Comparison of ENCODE assay signal across 24 mouse cellular contexts in the genomic region with DNA sequence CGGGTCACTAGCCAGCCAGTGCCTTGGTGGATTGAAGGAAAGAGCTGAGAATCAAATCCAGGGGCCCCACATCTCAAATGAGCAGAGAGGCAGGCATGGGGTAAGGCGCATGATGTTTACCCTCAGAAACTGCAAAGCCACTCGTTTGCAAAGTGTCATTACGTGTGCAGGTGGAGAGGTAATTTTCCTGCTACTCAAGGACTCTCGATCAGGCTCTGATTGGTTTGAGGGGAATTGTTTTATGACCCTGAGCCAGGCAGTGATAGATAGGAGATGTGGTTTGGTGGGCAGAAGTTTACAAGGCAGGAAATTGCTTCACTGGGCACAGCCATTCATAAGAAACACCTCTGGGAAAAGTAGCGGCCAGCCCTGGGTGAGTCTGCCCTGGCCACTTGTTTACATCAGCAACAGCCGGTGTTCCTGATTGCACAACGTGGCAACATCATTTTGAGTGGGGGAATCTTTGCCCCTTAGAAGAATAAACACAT. TPM values are rescaled to one million over a fixed set of nuclear protein-coding genes. Genes with fewer than 3 reads are reported as not detected.
DNase-seq lines count a peak whose midpoint lies in the region; ATAC-seq and TF ChIP-seq lines count a peak whose summit lies in the region.
"Had no signal": no experiment of that assay in that cellular context is flagged by ENCODE, and none has a peak within 500 bp of the region (broad histone marks: within the 10 kb centered on the region; RNA-seq: fewer than 3 reads in every experiment).

No protein-coding gene starts in this region.

- peak; percentile 85 for ATAC-seq in intestine, postnatal 0 days
- no peak for ATAC-seq in forebrain, embryonic 11.5 days (replicated peaks; ENCODE audit: low FRiP score)
- ATAC-seq in forebrain, embryonic 13.5 days = no peak
- ATAC-seq: activated CD4-positive, CD25-positive, alpha-beta regulatory T cell, adult 4 months; inflammation-experienced regulatory T-cells, adult 6 months had no signal

- peak; percentile 32 to 47 for DNase-seq in kidney, postnatal 4 days
- DNase-seq in kidney, postnatal 10 days = no peak
- DNase-seq in 416B (ENCODE audit: low read depth) (peak; percentile 66), NIH3T3 (ENCODE audit: low read depth) (peak; percentile 22)
- no peak for DNase-seq in forebrain, embryonic 11.5 days (ENCODE audit: low spot score)
- DNase-seq in thymus, postnatal 36 days = no peak
- DNase-seq: adrenal gland, postnatal 25 days; cerebellum, adult 11-12 months; cerebellum, postnatal 25 days; heart, adult 11 months; heart, postnatal 14 days; midbrain, embryonic 14.5 days; spleen, adult 18-20 months; thymus, postnatal 25 days had no signal

- peak overlapping the region; percentile 3; the same call in 1 of the 2 replicates for H3K27ac ChIP-seq in intestine, postnatal 0 days (ENCODE audit: low read depth, low read length)
- no peak overlapping the region for H3K27ac ChIP-seq in forebrain, embryonic 11.5 days (ENCODE audit: low read depth, low read length)
- no peak overlapping the region for H3K27ac ChIP-seq in forebrain, embryonic 13.5 days
- H3K27ac ChIP-seq: embryonic facial prominence, embryonic 15.5 days; hindbrain, embryonic 12.5 days; limb, embryonic 10.5 days; liver, embryonic 14.5 days had no signal

- no peak overlapping the region for H3K4me3 ChIP-seq in intestine, postnatal 0 days (ENCODE audit: low read depth, low read length)
- no peak overlapping the region for H3K4me3 ChIP-seq in forebrain, embryonic 11.5 days (ENCODE audit: low read depth, low read length)
- no peak overlapping the region for H3K4me3 ChIP-seq in forebrain, embryonic 13.5 days
- H3K4me3 ChIP-seq: embryonic facial prominence, embryonic 15.5 days; heart, embryonic 12.5 days; hindbrain, embryonic 12.5 days; limb, embryonic 10.5 days; megakaryocyte, embryonic 14.5 days had no signal

- H3K4me1 ChIP-seq in intestine, postnatal 0 days (replicated peaks; ENCODE audit: control insufficient read depth, insufficient read depth, low read length) = no peaks in the 10 kb centered on the region
- H3K4me1 ChIP-seq in forebrain, embryonic 11.5 days (replicated peaks; ENCODE audit: control insufficient read depth, insufficient read depth, low read length) = no peaks in the 10 kb centered on the region
- no peaks in the 10 kb centered on the region for H3K4me1 ChIP-seq in forebrain, embryonic 13.5 days
- H3K4me1 ChIP-seq: embryonic facial prominence, embryonic 15.5 days; hindbrain, embryonic 12.5 days; megakaryocyte, embryonic 14.5 days had no signal

- H3K9ac ChIP-seq in intestine, postnatal 0 days (ENCODE audit: low read depth, low read length) = no peak overlapping the region
- no peak overlapping the region for H3K9ac ChIP-seq in forebrain, embryonic 11.5 days (ENCODE audit: low read length)
- H3K9ac ChIP-seq in forebrain, embryonic 13.5 days = no peak overlapping the region
- H3K9ac ChIP-seq: embryonic facial prominence, embryonic 15.5 days; heart, embryonic 12.5 days; hindbrain, embryonic 12.5 days; liver, embryonic 14.5 days had no signal

- H3K27me3 ChIP-seq in intestine, postnatal 0 days (replicated peaks; ENCODE audit: control insufficient read depth, insufficient read depth, low read length) = no peaks in the 10 kb centered on the region
- no peaks in the 10 kb centered on the region for H3K27me3 ChIP-seq in forebrain, embryonic 11.5 days (ENCODE audit: control insufficient read depth, insufficient read depth, low read length)
- H3K27me3 ChIP-seq in forebrain, embryonic 13.5 days = no peaks in the 10 kb centered on the region
- H3K27me3 ChIP-seq: embryonic facial prominence, embryonic 15.5 days; hindbrain, embryonic 12.5 days had no signal

- no peak for TF ChIP-seq CTCF in intestine, postnatal 0 days (IDR thresholded peaks at IDR 0.05; ENCODE audit: low read depth)

- no peaks in the 10 kb centered on the region for H3K36me3 ChIP-seq in intestine, postnatal 0 days (ENCODE audit: control insufficient read depth, insufficient read depth)
- no peaks in the 10 kb centered on the region for H3K36me3 ChIP-seq in forebrain, embryonic 11.5 days (ENCODE audit: control insufficient read depth, insufficient read depth, low read length)
- H3K36me3 ChIP-seq in forebrain, embryonic 13.5 days (ENCODE audit: poor library complexity, severe bottlenecking) = no peaks in the 10 kb centered on the region
- H3K36me3 ChIP-seq: embryonic facial prominence, embryonic 15.5 days; heart, embryonic 12.5 days; hindbrain, embryonic 12.5 days; limb, embryonic 10.5 days had no signal

- H3K9me3 ChIP-seq in intestine, postnatal 0 days (ENCODE audit: control insufficient read depth) = no peaks in the 10 kb centered on the region
- no peaks in the 10 kb centered on the region for H3K9me3 ChIP-seq in forebrain, embryonic 11.5 days (ENCODE audit: control insufficient read depth, low read length)
- no peaks in the 10 kb centered on the region for H3K9me3 ChIP-seq in forebrain, embryonic 13.5 days (replicated peaks)
- H3K9me3 ChIP-seq: embryonic facial prominence, embryonic 15.5 days; heart, embryonic 12.5 days; hindbrain, embryonic 12.5 days; limb, embryonic 10.5 days had no signal

- H3K4me2 ChIP-seq in intestine, postnatal 0 days (replicated peaks; ENCODE audit: low read depth) = no peak overlapping the region; the same call in 1 of the 2 replicates
- no peak overlapping the region for H3K4me2 ChIP-seq in forebrain, embryonic 11.5 days (ENCODE audit: low read depth, low read length, severe bottlenecking)
- H3K4me2 ChIP-seq in forebrain, embryonic 13.5 days = no peak overlapping the region
- H3K4me2 ChIP-seq: embryonic facial prominence, embryonic 15.5 days; heart, embryonic 12.5 days; hindbrain, embryonic 12.5 days had no signal

- 11% methylated on average over 8 of the region's 8 CpGs for WGBS in intestine, postnatal 0 days
- 84% methylated on average over 8 of the region's 8 CpGs for WGBS in forebrain, embryonic 11.5 days
- WGBS in forebrain, embryonic 13.5 days = 82% methylated on average over 8 of the region's 8 CpGs

RNA-seq across cellular contexts. Expression of a gene that starts 28.0 kb away (rescaled TPM):
- 14.1 and 16.9 TPM in 2 replicates for polyA plus RNA-seq in intestine, postnatal 0 days (2015; fragmentation: Nextera tagmentation; extraction: Ambion mirVana)
- 48.3 and 52.7 TPM in 2 replicates for polyA plus RNA-seq in forebrain, embryonic 11.5 days (2014; fragmentation: Nextera tagmentation; extraction: Ambion mirVana)
- 37.4 and 41.9 TPM in 2 replicates for polyA plus RNA-seq in forebrain, embryonic 13.5 days (2015; fragmentation: Nextera tagmentation; extraction: Ambion mirVana)

RNA-seq across cellular contexts. Expression of a gene that starts 50.4 kb away (rescaled TPM):
- polyA plus RNA-seq in intestine, postnatal 0 days (2015; fragmentation: Nextera tagmentation; extraction: Ambion mirVana) = 6.0 and 7.4 TPM in 2 replicates
- 20.7 and 20.8 TPM in 2 replicates for polyA plus RNA-seq in forebrain, embryonic 11.5 days (2014; fragmentation: Nextera tagmentation; extraction: Ambion mirVana)
- polyA plus RNA-seq in forebrain, embryonic 13.5 days (2015; fragmentation: Nextera tagmentation; extraction: Ambion mirVana) = 28.2 and 28.6 TPM in 2 replicates

Comparison
In these comparisons a context has a peak if more than half of its experiments do, and no peak if none do; other contexts are left out.
1. DNase-seq: peak in kidney, postnatal 4 days (2 of 2), 416B (single experiment) and NIH3T3 (single experiment); none in kidney, postnatal 10 days (single experiment), forebrain, embryonic 11.5 days (single experiment) and thymus, postnatal 36 days (0 of 2).